ENCODE assay signal across 12 mouse cellular contexts in genomic region chr1:43211274-43211673, GRCm38 (mm10). TPM values are rescaled to one million over a fixed set of nuclear protein-coding genes. Genes with fewer than 3 reads are reported as not detected.
"Had no signal": no experiment of that assay in that cellular context is flagged by ENCODE, and none has a peak within 500 bp of the region (broad histone marks: within the 10 kb centered on the region; RNA-seq: fewer than 3 reads in every experiment).

No protein-coding gene starts in this region.

- H3K4me1 ChIP-seq: liver, embryonic 15.5 days; midbrain, embryonic 13.5 days; neural tube, embryonic 12.5 days had no signal

- H3K4me3 ChIP-seq: layer of hippocampus, adult 2 months; liver, embryonic 15.5 days; midbrain, embryonic 13.5 days; neural tube, embryonic 12.5 days had no signal

- H3K36me3 ChIP-seq: liver, embryonic 15.5 days; midbrain, embryonic 13.5 days; neural tube, embryonic 12.5 days had no signal

- ATAC-seq: midbrain, embryonic 13.5 days had no signal

- H3K9me3 ChIP-seq: liver, embryonic 15.5 days; midbrain, embryonic 13.5 days; neural tube, embryonic 12.5 days had no signal

- H3K9ac ChIP-seq: liver, embryonic 15.5 days; midbrain, embryonic 13.5 days; neural tube, embryonic 12.5 days had no signal

- H3K27me3 ChIP-seq: liver, embryonic 15.5 days; midbrain, embryonic 13.5 days; neural tube, embryonic 12.5 days had no signal

- H3K27ac ChIP-seq: layer of hippocampus, adult 2 months; liver, embryonic 15.5 days; midbrain, embryonic 13.5 days; neural tube, embryonic 12.5 days had no signal

- H3K4me2 ChIP-seq: liver, embryonic 11.5 days; liver, embryonic 15.5 days; midbrain, embryonic 13.5 days; neural tube, embryonic 12.5 days had no signal

- DNase-seq: kidney, postnatal 10 days; kidney, postnatal 4 days; left cerebral cortex, postnatal 4 days; lung, adult 2 months; spleen, adult 18-20 months; thymus, postnatal 4 days had no signal

RNA-seq across cellular contexts. Expression of gene Fhl2, which starts 14.5 kb away (rescaled TPM):
- total RNA-seq: megakaryocyte progenitor cell, adult 5-6 weeks had no signal
